Mouse (Mus musculus): ENCODE results near the gene Rad17.
A peak's percentile ranks its signal among the peaks of the same experiment; 100 is the strongest.

Gene Rad17

DNA sequence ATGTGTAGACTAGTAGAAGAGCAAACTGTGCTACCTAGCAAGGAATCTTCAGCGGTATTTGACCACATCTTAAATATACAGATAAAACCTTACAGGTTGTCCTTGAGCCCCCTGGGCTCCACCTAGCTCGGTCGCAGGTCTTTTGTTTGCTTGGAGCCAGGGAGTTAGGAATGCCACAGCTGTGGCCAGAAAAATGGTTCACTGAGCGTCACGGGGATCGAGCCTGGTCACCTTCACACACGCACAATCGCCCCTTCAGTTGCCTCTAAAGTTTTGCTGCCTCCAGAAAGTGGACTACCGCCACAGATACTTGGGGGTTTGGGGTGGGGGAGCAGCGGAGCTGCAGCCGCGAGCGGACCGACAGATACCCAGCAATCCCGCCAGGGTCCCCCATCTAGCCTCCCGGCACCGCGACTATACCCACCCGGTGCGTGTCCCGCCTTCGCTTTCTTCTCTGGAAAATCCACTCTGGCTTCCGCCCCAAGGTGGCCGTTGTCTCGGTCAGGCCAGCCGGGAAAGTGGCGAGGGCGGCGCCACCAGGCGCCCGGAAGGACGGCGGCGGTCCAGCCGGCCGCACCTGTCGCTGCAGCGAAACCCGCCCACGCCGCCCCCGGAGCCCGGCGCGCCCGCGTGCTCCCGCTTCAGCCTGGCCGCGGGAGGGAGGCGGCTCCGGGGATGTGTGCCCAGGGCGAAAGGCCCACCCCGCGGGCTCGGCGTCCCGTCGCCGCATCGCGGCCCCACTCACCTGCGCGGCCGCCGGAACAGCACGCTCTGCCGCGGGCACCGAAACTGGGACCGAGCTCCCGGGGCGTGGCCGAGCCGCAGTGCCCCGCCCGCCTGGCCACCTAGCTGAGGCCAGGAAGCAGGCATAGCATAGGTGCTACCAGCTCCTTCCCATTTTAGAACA is 34.4 kb downstream of the Rad17 start, which contains the start of gene Marveld2:
Marveld2 (minus strand) TSS at position 791 of the 907 bp plus-strand sequence.
- peak; percentile 34 for DNase-seq (ENCODE audit: low spot score)

DNA sequence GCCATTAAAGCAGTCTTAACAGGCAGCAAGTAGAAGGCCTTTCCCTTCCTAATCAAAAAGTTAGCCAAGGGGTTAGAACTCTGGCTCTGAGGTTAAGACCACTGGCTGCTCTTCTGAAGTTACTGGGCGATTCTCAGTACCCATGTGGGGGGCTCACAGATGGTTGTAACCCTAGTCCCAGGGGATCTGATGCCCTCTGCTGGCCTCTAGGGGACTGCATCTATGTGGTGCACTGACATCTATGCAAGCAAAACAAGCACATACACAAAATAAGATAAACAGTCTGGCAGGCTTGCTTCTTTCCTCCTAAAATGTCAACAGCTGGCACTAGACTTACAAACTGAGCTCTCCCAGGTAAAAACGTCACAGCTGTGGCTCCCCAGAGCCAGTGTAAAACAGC is 37.9 kb downstream of the Rad17 start:
- no peak for DNase-seq (ENCODE audit: low spot score)

DNA sequence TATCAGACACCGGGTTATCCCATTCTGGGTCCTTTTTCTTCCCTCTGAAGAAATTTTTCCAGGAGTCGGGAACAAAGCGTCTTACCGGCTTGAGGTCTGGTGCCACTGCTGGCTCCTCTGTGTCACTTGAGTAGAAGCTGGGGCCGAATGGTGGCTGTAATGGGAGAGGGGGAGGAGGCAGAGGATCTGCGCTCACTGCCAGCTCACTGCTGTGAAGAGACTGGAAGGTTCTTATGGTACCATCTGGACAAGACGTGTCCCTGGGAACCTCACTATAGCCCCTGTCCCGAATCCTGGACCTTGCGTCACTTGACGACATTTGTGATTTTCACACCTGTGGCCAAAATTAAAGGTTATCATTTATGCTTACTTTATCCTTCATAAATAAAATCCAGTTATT is 38.6 kb downstream of the Rad17 start:
- DNase-seq (ENCODE audit: low spot score), result no peak

DNA sequence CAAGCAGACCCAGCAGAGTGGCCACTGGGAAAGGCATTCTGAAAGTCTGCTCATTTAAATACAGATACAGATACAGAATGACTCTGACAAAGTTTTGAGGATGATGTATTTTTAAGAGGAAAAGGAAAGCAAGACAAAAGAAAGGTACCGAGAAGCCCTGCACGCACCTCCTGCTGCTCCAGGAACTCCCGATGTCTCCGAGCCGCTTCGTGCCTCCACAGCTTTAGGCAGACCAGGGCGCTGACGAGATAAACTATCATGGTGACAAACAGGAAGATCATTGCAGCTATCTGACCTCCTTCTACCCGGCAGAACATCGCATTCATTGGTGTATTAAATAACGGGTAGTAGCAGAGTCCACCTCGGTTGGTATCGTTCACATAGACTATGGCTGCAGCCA is 39.6 kb downstream of the Rad17 start:
- no peak for DNase-seq (ENCODE audit: low spot score)

DNA sequence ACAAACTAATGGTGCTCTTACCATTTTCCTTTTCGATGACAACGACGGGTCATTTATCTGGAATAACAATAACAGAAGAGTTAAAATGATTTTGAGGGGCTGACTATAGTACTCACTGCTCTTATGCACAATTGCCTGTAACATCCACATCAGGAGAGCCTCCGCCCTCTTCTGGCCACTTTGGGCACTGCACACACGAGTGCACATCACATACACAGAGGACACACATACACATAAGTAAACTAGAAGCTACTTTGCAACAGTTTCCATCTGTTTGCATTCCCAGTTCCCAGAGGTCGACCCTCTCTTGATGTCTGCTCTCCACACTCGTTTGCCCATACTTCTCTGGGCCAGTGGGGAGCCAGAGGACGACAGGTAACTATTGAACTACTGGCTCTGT is 43.1 kb downstream of the Rad17 start:
- DNase-seq (ENCODE audit: low spot score), result no peak

DNA sequence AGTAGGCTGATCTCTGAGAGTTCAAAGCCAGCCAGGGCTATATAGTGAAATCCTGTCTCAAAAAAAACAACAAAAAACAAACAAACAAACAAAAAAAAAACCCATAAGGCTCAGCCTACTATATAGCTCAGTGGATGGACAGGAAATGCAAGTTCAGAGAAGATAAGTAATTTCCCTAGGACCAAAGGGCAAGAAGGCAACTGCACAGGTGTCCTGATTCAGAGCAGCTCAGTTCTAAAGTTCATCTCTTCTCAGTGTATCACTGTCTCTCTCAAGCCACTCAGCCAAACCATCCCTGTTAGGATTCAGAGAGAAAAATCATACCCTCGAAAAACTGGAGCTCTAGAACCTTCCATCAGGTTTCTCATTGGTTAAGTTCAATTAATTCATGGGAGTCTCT is 45.0 kb downstream of the Rad17 start:
- DNase-seq (ENCODE audit: low spot score), result no peak

DNA sequence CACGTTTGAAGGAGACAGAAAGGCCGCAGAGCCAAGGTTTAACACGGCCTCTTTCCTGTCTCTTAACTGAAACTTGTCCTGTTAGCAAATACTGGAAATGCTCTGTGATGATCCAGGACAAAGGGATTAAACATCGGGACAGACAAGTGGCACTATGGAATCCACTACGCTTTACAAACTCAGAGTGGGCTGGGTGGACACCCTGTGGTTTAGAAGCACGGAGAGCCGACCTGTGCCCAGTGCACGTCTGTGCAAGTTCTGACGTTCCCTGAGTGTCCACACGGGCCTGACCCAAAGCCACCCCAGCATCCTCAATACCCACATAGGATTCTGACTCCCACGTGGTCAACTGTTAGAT is 47.1 kb downstream of the Rad17 start:
- no peak for DNase-seq (ENCODE audit: low spot score)

DNA sequence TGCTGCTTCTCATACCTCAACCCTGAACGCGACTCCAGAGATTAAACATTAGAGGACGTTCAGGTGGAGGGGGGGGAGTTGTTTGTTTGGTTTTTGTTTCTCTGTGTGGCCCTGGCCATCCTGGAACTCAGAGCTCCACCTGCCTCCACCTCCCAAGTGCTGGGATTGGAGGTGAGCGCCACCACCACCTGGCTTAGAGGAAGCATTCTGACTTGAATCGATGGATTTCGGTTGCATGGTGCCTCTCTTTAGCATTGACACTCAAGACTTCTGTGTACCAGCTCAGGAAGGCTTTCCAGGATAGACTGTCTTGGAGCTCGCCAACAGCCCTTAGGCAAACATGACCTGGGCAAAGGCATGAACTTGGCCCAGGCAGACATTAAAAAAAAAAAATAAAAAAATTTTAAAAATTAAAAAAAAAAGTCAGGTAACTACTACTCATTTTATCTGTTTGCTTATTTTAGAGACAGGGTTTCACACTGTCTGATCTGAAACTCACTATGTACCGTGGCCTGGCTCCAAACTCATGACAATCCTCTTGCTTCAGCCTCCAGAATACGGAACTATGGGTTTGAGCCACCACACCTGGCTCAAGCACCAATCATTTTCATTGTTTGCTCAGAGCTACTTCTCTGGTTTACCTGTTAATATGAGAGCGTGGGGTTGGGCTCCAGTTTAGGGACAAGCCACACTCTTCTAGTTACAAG is 47.7 kb downstream of the Rad17 start:
- DNase-seq (ENCODE audit: low spot score), result no peak

DNA sequence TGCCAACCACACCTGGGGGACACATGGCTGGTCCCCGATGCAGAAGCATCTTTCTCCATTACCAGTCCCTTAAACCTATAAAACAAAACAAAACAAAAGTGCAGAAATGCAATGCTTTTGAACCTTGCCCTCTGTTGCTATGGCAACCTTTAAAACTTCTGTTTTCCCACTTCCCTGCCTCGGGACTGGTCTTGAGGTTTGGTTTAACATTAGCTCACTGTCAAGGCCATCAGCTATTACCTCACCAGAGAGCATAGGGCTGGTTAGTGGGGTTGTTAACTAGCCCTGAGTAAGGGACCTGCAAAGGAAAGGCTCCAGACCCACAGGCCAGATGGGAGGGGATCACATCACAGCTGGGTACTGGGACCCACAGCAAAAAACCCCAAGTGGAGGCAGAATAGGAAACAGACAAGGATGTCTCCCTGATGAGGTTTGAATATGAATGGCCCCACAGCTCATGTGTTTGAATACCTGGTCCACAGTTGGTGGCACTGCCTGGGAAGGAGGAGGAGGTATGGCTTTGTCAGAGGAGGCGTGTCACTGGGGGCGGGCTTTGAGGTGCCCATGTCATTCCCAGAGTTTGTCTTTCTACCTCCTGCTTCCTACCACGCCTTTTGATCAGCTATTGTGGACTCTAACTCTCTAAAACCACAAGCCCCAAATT is 48.5 kb downstream of the Rad17 start:
- DNase-seq (ENCODE audit: low spot score), result no peak

DNA sequence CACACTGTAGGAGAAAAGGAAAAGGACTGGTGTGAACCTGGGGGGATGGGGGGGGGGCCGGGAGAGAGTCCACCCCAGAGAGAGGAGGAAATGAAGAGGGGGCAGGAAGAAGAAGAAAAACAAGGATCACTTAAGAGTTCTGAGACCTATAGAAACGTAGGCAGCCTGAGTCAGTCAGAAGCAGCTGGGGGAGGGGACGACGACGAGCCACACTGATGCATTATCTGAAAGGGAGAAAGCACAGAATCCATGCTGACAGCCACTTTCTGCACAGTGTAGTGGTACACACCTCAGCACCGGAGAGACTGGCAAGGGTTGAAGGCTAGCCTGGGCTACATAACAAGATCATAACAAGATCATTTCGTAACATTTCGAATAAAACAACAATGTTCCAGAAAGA is 49.8 kb downstream of the Rad17 start:
- DNase-seq (ENCODE audit: low spot score), result no peak

DNA sequence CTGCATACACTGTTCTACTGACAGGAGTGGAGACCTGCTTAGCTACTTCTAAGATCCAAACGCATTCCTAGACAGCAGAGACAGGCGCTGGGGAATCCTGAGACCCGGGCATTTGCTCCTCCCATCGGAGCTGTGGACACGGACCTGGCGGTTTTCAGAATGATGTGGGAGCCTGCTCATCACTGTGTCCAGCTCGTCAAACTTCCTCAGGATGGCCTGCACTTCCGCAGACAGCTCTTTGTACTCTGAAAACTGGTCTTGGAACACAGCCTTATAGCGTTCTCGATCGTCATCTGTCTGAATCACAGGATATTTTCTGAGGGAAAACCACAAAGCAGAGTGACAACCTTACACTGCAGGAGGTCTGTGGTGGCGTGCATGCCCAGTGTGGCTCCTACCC is 50.5 kb downstream of the Rad17 start:
- no peak for DNase-seq (ENCODE audit: low spot score)

DNA sequence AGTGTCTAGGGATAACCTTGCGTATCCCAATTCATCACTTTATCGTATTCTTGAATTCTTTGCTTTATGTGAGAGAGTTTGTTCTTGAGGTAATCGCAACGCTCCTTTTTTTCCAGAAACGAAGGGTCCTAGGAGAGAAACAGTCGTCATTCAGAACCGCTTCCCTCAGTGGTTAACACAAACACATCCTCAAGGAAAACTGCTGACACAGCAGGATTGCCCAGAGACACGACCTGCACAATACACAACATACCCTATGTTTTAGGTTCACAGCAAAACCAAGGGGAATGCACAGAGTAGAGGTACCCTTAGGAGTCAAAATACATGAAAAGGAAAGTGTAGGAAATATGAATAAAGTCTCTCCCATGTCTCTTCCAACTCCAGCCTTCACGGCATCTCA is 53.6 kb downstream of the Rad17 start:
- no peak for DNase-seq (ENCODE audit: low spot score)

DNA sequence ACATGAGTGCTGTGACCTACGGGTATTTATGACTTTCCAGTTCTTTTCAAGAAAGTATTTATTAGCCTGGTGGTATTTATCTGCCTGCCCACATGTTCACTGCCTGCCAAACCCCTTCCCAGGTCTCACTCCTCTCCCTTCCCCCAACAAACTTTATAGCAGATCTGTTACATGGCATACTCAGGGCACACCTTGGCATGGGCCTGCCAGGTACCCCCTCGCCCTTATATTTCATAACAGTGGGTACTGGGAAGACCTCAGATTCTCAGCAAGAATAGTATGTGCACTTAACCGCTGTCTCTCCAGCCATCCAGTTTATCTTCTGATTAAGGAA is 55.3 kb downstream of the Rad17 start:
- no peak for DNase-seq (ENCODE audit: low spot score)

DNA sequence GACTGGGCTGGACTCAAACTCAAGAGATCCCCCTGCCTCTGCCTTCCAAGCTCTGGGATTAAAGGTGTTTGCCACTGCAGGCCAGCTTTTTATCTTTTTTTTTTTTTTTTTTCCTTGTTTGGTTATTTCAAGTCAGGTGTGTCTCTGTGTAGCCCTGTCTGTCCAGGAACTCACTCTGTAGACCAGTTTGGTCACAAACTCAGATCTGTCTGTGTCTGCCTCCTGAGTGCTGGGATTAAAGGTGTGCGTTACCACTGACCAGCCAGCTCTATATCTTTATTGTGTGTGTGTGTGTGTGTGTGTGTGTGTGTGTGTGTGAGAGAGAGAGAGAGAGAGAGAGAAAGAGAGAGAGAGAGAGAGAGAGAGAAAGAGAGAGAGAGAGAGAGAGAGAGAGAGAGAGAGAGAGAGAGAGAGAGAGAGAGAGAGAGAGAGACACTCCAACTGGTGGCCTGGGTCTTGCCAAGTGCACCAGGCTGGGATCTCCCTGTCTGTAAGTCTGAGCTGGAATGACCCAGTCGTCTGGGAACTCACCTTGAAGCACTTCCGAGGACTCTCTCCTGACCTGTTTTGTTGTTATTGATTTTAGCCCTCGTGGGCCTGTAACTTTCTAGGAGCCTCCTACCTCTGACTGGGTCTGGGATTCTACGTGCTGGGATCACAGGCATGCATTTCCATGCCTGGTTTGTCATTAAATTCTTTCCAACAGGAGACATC is 55.9 kb downstream of the Rad17 start:
- no peak for DNase-seq (ENCODE audit: low spot score)

DNA sequence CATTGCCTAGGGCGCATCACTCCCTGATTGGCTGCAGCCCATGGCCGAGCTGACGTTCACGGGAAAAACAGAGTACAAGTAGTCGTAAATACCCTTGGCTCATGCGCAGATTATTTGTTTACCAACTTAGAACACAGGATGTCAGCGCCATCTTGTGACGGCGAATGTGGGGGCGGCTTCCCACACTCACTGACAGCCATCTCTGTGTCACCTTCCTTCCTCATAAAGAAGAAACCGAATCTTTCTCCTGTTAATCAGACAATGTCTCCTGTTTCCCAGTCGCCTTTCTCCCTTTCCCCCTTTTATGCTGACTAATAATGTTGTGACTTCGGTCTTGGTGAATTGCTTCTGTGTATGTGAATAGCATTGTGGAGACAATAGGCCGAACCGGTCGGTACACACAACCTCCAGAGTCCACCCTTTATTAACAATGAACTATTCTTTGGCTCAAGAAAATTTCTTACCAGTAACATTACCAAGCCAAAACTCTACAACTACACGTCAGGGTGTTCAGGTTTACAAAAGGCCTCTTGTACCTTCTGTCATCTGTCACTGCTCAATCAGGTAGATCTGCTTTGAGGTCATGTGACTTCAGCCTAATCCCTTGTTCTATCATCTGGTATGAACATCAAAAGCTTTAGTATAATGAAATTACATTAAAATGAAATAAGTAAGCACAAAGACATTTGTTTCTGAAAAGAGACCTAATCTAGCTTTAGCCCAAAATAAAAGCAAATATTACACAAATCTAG is 56.6 kb downstream of the Rad17 start:
- no peak for DNase-seq (ENCODE audit: low spot score)

DNA sequence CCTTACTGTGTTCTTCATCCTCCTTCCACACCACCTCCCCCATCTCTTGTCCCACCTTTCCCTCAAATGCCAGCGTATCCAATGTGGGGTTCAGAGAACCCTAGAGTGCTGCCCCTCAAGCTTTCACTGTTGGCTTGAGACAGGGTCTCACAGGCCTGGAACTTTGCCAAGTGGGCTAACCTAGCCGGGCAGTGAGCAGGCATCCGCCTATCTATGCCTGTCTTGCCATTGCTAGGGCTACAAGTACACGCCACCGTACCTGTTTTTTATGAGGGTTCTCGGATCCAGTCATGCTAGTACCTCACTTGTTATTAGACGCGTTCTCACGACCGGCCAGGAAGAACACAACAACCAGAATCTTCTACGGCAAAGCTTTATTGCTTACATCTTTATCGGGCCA is 62.2 kb downstream of the Rad17 start:
- no peak for DNase-seq (ENCODE audit: low spot score)

DNA sequence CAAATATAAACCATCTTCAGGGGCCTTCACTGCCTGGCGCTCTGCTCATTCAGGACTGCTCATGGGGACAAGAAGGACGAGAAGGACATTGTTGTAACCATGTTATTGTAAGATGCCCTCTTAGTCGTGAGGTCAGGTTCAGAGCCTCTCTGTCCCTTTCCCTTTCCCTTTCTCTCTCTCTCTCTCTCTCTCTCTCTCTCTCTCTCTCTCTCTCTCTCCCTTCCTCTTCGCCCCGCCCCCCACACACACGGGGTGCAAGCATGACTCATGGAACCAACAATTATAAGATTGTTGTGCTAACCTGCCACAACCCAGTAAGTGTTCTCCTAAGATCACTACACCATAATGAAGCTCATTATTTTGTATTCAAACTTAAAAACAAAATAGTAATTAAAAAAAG is 68.7 kb downstream of the Rad17 start:
- no peak for DNase-seq (ENCODE audit: low spot score)

DNA sequence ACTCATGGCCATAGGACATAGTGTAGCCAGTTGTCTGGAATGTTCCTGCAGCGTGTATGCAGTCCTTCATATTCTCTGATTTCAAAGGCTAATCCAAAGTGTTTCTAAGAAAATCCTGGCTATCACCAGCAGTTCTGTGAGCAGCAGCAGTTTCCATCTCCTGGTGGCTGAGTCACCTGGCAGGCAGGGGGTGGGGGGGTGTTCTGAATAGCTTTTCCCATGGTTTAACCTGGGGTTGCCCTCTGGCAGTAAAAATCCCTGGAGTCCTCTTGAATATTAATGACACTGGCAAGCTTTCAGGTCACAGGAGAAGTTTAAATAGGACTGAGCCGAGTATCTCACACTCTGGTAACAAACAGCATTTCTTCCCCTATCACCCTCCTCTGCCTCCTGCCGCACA is 69.2 kb downstream of the Rad17 start:
- no peak for DNase-seq (ENCODE audit: low spot score)

DNA sequence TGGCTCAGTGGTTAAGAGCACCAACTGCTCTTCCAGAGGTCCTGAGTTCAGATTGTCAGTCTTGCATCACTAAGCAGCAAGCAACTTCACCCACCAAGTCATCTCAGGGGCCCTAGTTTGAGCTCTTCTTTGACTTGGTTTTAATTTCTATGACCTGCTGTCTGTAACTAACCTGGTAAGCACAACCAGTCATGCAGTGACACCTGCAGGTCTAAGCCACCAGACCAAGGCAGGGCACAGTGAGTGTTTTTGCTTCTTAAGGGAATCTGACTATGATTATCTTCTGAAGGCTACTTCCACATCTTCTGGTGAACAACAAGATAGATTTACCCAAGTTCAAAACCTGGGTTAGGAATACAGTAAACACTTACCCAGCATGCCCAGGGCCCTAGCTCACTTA is 70.9 kb downstream of the Rad17 start:
- no peak for DNase-seq (ENCODE audit: low spot score)

DNA sequence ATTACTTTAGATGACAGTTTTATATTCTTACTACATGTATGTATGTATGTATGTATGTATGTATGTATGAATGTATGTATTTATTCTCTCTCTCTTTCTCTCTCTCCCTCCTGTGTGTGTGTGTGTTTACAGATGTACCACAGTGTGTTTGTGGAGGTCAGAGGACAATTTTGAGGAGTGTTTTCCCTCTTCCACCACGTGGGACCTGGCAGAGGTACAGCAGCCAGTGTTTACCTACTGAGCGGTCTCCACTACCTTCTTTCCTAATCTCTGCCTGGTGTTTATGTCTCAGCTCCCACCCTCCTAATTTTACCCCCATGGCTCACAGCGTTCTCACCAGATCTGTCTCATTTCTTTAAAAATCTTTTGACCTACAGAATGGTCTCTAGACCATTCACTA is 71.6 kb downstream of the Rad17 start:
- no peak for DNase-seq (ENCODE audit: low spot score)

DNA sequence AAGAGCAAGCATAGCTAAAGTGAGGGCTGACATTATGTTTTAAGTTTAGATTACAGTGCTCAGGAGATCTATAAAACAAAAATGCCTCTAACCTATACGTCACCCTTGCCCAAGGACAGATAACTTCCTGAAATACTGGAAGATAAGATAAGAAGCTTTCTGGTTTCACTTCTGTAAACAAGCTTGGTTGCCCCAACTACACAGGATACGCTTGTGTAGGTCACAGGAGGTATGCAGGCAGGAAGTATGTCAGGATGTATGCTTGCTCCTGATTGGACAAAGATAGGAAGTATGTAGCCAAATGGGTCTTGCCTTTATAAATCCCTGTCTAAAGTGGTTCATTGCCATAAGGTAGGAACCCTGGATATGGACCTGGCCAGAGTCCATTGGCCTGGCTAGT is 74.9 kb downstream of the Rad17 start:
- DNase-seq (ENCODE audit: low spot score), result no peak

DNA sequence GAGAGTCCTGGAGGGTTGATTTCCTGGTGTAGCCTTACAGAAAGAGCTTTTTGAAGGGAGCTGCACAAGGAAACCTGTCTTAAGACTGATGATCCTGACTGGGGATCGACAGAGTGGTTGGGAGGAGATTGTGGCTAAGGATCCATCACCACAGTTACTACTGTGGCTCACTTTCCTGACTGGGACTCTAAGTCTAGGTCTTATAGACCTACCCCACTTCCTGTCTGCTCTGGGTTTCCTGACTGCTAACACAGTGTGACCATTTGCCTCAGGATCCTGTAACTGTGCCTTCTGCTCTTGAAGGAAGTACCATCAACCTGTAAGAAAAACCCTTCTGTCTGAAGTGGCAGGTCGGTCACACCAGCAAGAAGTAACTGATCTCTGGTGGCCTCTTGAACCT is 80.1 kb downstream of the Rad17 start:
- no peak for DNase-seq (ENCODE audit: low spot score)

Measured in spleen, adult 12 weeks (tissue).